Mouse (Mus musculus): Measurements from ENCODE around the gene Olfr1023. TPM values are rescaled to one million over a fixed set of nuclear protein-coding genes. Genes with fewer than 3 reads are reported as not detected.

The Olfr1023 gene
- total RNA-seq (2021): not detected

DNA sequence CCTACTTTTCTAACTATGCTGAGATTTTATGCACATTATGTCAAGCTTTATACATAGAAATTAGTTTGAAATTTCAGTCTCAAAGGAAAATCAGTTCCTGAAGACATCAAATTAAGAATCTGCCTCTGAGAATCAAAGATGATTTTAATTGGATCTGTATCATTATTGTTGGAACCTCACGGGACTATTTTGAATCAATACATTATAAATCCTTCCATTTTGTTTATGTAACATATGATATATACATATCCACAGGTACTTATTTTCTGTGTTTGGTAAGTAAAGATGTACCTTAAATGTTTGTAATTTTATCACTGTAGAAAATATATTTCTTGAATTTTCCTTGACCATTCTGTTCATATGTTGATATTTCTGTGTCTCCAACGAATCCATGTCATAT lies at the start of gene Olfr1023:
Olfr1023 (plus strand) TSS at position 301 of the 400 bp plus-strand sequence.
- DNase-seq (ENCODE audit: extremely low spot score in 1 of 2, low spot score in 1 of 2): no peak

DNA sequence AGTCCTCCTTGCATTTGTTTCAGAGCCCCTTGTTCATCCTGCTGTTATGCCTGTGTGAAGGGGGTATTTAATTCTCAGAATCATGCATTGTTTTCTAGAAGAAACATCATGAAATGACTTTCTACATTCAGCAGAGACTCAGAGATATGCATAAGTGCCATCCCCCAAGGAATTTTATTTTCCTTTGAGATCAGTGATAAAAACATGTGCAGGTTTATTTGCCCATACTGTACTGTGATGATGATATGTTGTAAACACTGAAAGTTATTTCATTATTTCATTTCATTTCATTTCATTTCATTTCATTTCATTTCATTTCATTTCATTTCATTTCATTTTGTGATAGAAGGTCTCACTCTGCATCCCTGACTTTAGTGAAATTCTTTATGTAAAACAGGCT lies 40.1 kb upstream of the Olfr1023 start, which contains the start of gene Olfr1019:
Olfr1019 (minus strand) TSS at position 101 of the 400 bp plus-strand sequence.
- DNase-seq (ENCODE audit: extremely low spot score in 1 of 2, low spot score in 1 of 2): no peak

DNA sequence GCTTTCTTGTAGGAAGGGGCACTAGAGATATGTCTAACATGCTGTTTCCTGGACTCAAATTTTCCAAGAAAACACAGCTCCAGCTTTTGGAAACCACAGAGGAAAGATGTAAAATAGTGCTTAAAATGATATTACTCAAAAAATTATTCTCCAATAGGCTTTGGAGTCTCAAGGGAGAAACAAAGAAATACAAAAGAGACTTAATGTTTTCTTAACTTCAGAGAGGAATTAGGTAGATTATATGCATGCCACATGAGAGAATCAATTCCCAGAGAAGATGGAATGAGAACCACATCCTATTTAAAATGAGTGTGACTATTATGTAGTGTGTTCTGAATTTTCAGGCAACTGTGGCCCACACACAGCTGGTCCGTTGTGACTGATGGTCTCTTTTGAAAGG lies 38.7 kb upstream of the Olfr1023 start, which contains the start of gene Olfr1020:
Olfr1020 (plus strand) TSS at position 301 of the 400 bp plus-strand sequence.
- DNase-seq (ENCODE audit: extremely low spot score in 1 of 2, low spot score in 1 of 2): no peak

DNA sequence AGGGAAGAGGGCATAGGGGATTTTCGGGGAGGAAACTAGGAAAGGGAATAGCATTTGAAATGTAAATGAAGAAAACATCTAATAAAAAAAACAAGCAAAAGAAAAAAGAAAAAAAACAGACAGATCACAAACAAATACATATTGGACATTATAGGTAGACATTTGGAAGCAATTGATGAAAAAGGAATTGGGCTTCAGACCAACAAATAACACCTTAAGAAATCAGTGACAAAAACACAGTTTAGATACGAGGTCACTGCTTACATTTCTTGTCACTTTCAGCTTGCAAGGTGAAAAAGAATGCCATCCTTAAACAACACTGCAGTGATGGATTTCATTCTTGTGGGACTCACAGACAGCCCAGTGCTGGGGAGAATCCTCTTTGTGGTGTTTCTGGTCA lies 17.1 kb upstream of the Olfr1023 start, which contains the start of gene Olfr1022:
Olfr1022 (plus strand) TSS at position 301 of the 400 bp plus-strand sequence.
- no peak for DNase-seq (ENCODE audit: extremely low spot score in 1 of 2, low spot score in 1 of 2)

DNA sequence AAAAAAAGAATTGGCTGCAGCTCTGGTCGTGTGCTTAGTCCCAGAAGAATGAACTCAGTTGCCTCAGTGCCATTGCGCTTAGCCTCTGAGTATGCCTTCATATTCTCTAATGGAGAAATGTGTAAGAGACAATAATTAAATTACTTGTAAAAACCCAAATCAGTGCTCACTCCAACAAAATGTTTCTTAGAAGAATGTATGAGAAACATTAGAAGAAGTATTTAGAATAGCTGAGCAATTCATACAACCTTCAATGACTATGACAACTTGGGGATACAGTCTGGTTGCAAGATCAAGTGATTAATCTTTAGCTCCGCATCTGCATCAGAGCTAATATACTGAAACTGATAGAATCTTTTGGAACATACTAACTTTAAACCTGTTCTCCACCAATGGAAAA lies 19.5 kb downstream of the Olfr1023 start, which contains the start of gene Olfr1024:
Olfr1024 (minus strand) TSS at position 101 of the 400 bp plus-strand sequence.
- no peak for DNase-seq (ENCODE audit: extremely low spot score in 1 of 2, low spot score in 1 of 2)

DNA sequence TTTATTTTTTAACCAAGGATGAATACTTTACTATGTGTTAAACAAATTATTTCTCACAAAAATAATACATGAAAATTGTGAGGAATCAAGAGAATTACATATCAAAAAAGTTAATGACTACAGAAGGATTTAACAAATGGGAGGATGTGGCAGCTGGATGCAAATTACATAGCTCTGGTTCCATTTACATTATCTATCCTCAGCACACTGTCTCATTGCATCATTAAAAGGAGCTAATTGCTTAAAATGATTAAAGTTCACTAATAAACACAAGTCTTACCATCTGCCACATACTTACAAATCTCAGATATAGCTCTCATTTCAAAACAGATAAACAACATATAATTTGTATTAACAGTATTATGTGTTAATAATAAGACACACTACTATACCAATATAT lies 27.8 kb downstream of the Olfr1023 start:
- DNase-seq (ENCODE audit: extremely low spot score in 1 of 2, low spot score in 1 of 2): no peak

DNA sequence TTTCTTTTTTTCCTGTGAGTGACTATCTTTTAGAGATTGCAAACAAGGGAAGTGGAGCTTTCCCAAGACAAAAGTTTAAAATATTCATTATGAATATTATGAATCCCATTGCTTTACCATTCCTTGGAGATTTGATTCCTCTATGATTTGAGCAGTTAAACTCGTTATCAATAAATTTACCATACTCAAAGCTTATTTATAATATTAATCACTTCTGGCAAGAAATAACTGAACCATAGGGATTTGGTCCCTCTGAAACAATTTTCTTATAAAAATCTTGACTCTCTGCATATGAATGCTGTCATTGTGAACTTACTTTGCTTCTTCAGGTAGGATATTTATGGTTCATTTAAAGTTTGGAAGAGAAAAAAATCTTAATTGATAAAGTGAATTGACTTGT lies 29.5 kb downstream of the Olfr1023 start, which contains the start of gene Olfr1025-ps1:
Olfr1025-ps1 (plus strand) TSS at position 301 of the 400 bp plus-strand sequence.
- DNase-seq (ENCODE audit: extremely low spot score in 1 of 2, low spot score in 1 of 2): no peak

DNA sequence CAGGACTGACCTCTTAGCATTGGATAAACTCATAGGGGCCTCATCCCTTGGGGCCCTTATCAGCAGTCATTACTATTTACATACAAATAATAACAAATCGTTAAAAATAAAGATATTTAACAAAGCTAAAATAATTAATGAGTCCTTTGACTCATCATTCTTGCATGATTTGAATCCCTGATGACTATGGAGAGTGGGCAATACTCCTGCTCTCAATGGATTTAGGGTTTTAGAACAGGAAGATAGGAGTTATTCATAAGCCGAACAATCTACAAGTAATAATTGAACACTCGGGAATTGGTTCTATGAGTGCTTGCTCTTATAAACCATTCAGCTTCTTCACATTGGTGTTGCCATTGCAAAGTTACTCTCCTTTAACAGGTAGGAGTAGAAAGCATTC lies 35.8 kb downstream of the Olfr1023 start, which contains the start of gene Olfr1026:
Olfr1026 (plus strand) TSS at position 301 of the 400 bp plus-strand sequence.
- DNase-seq (ENCODE audit: extremely low spot score in 1 of 2, low spot score in 1 of 2): no peak

Other genes starting within 250 kb of the Olfr1023 start
- gene Olfr1002, start 234.9 kb upstream of the Olfr1023 start, total RNA-seq (2021): not detected
- not detected for gene Olfr154, start 221.2 kb upstream of the Olfr1023 start, total RNA-seq (2021)
- gene Olfr1006, start 206.9 kb upstream of the Olfr1023 start, total RNA-seq (2021): not detected
- gene Olfr1008, start 196.2 kb upstream of the Olfr1023 start, total RNA-seq (2021): not detected
- gene Olfr1009, start 170.2 kb upstream of the Olfr1023 start, total RNA-seq (2021): not detected
- not detected for gene Olfr1012, start 122.9 kb upstream of the Olfr1023 start, total RNA-seq (2021)
- gene Olfr1013, start 118.5 kb upstream of the Olfr1023 start, total RNA-seq (2021): not detected
- gene Olfr1014, start 112.9 kb upstream of the Olfr1023 start, total RNA-seq (2021): not detected
- not detected for gene Olfr1015, start 103.6 kb upstream of the Olfr1023 start, total RNA-seq (2021)
- not detected for gene Olfr1016, start 83.1 kb upstream of the Olfr1023 start, total RNA-seq (2021)
- gene Olfr1018, start 67.2 kb upstream of the Olfr1023 start, total RNA-seq (2021): not detected
- not detected for gene Olfr1019, start 40.2 kb upstream of the Olfr1023 start, total RNA-seq (2021)
- not detected for gene Olfr1020, start 38.6 kb upstream of the Olfr1023 start, total RNA-seq (2021)
- not detected for gene Olfr1022, start 17.0 kb upstream of the Olfr1023 start, total RNA-seq (2021)
- not detected for gene Olfr1024, start 19.4 kb downstream of the Olfr1023 start, total RNA-seq (2021)
- not detected for gene Olfr1025-ps1, start 29.6 kb downstream of the Olfr1023 start, total RNA-seq (2021)
- gene Olfr1026, start 35.9 kb downstream of the Olfr1023 start, total RNA-seq (2021): not detected
- not detected for gene Olfr1028, start 64.8 kb downstream of the Olfr1023 start, total RNA-seq (2021)
- not detected for gene Olfr1029, start 88.3 kb downstream of the Olfr1023 start, total RNA-seq (2021)
- not detected for gene Olfr1030, start 93.6 kb downstream of the Olfr1023 start, total RNA-seq (2021)
- gene Olfr1031, start 104.7 kb downstream of the Olfr1023 start, total RNA-seq (2021): not detected
- not detected for gene Olfr1032, start 119.9 kb downstream of the Olfr1023 start, total RNA-seq (2021)
- gene Olfr1033, start 135.0 kb downstream of the Olfr1023 start, total RNA-seq (2021): not detected
- not detected for gene Olfr1034, start 160.2 kb downstream of the Olfr1023 start, total RNA-seq (2021)
- not detected for gene Olfr1036, start 188.4 kb downstream of the Olfr1023 start, total RNA-seq (2021)
- not detected for gene Olfr1037, start 201.7 kb downstream of the Olfr1023 start, total RNA-seq (2021)

Data from layer of hippocampus, postnatal 25 days (tissue).